Mouse (Mus musculus) intestine, embryonic 14.5 days (tissue): Measurements from ENCODE around the gene Eya2. TPM values are rescaled to one million over a fixed set of nuclear protein-coding genes. Genes with fewer than 3 reads are reported as not detected.

ENCODE experiments used
- ATAC-seq: fragments of 200-750 bp; cut with Nextera tagmentation; replicated peaks from 2 replicates; pipeline ENCODE4 v1.8.0; 2017; ENCODE audit warnings: low read depth, moderate number of reproducible peaks, moderate TSS enrichment, moderate library complexity; ENCODE audit not compliant: low FRiP score, low TSS enrichment
- DNase-seq: peaks from one replicate; pipeline ENCODE4 v3.0.0-alpha.2; 2018; ENCODE audit warnings: low spot score
- H3K27ac ChIP-seq: fragments of 300-500 bp; sonication (generic); 2 replicates; pipeline ENCODE4 v1.5.1; 2014; ENCODE audit warnings: low read depth, mild to moderate bottlenecking, control low read depth
- H3K27me3 ChIP-seq: fragments of 300-500 bp; sonication (generic); replicated peaks from 2 replicates; pipeline ENCODE4 v1.6.1; 2014; ENCODE audit warnings: low read length, control low read depth; ENCODE audit not compliant: control insufficient read depth, insufficient read depth
- H3K36me3 ChIP-seq: fragments of 300-500 bp; sonication (generic); 2 replicates; pipeline ENCODE4 v1.6.1; 2014; ENCODE audit warnings: low read length, control low read depth; ENCODE audit not compliant: control insufficient read depth, insufficient read depth
- H3K4me1 ChIP-seq: fragments of 300-500 bp; sonication (generic); replicated peaks from 2 replicates; pipeline ENCODE4 v1.6.1; 2014; ENCODE audit warnings: low read length, control low read depth, mixed read lengths; ENCODE audit not compliant: control insufficient read depth, insufficient read depth
- H3K4me2 ChIP-seq: fragments of 300-500 bp; sonication (generic); 2 replicates; pipeline ENCODE4 v1.6.1; 2014; ENCODE audit warnings: low read length
- H3K4me3 ChIP-seq: fragments of 300-500 bp; sonication (generic); 2 replicates; pipeline ENCODE4 v1.5.1; 2014; ENCODE audit warnings: low read depth, low read length, control low read depth, mixed read lengths
- H3K9ac ChIP-seq: fragments of 300-500 bp; sonication (generic); 2 replicates; pipeline ENCODE4 v1.6.1; 2014; ENCODE audit warnings: mild to moderate bottlenecking, low read length
- H3K9me3 ChIP-seq: fragments of 300-500 bp; sonication (generic); 2 replicates; pipeline ENCODE4 v1.6.1; 2016; ENCODE audit warnings: low read length, control low read depth; ENCODE audit not compliant: control insufficient read depth
- WGBS: fragments of 180-500 bp; shearing (Covaris S2); extraction: QIAGEN DNeasy Blood & Tissue Kit; methylation state at CpG from one replicate; pipeline ENCODE4 v1.1.7; 2014; 5-methylcytosine and 5-hydroxymethylcytosine counted together
- polyA plus RNA-seq: library from polyadenylated mRNA; unstranded; fragments of >200 nt; fragmentation: Nextera tagmentation; extraction: Ambion mirVana; gene quantifications from 2 replicates; pipeline ENCODE4 v1.2.1, GENCODE M21; 2014

Gene Eya2
- polyA plus RNA-seq, 1 experiment from 2014 or later, result 0.85 TPM

DNA sequence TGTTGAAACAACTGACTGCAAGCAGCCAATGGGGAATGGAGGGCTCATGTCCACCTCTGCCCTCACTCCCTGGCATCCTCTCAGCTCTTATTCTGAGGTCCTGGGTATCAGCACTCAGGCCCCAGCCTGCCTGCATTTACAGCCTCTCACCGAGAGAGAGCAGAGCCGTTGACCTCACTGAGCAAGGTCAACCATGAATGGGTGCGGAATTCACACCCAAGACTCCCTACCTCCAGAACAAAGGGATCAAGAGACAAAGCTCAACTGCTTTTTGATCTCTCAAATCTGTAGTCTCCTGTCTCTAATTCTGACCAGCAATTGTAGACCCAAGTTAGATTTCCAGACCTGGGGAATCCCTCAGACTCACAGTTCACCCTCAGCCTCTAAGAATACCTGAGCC is 48.8 kb downstream of the Eya2 start:
- Histone ChIP-seq H3K9me3 (no peaks in the 10 kb centered on the region), H3K4me2 (no peak overlapping the region), H3K36me3 (no peaks in the 10 kb centered on the region), H3K27me3 (no peaks in the 10 kb centered on the region), H3K4me3 (no peak overlapping the region), H3K4me1 (peaks cover 5% of the 10 kb centered on the region; the same call in 1 of the 2 replicates), H3K27ac (no peak overlapping the region), H3K9ac (no peak overlapping the region)
- ATAC-seq (no peak), DNase-seq (no peak)
- WGBS, result 51% methylated on average over 3 of the region's 3 CpGs

DNA sequence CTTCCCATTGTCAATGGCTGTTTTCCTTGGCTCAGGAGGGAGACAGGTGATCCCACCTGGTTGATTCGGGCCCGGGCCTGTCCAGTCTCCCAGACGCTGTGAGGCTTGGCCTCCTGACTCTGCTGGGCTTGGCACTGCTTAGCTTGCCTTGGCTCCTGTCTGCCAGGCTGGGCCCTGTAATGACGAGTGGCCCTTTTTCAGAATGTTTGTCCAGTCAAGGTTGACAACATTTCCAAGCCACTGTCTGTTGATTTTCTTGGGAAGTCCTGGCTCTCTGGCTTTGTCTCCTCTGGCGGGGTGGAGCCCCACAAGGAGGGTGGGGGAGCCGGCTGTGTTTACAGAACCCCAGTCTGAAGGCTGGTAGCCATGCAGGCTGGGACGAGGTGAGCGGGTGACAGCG is 49.2 kb downstream of the Eya2 start:
- no peak overlapping the region for H3K4me3 ChIP-seq
- DNase-seq (no peak), ATAC-seq (no peak)
- no peak overlapping the region for H3K9ac ChIP-seq
- no peak overlapping the region for H3K27ac ChIP-seq
- no peaks in the 10 kb centered on the region for H3K36me3 ChIP-seq
- no peaks in the 10 kb centered on the region for H3K9me3 ChIP-seq
- H3K27me3 ChIP-seq, result no peaks in the 10 kb centered on the region
- 58% methylated on average over 9 of the region's 9 CpGs for WGBS
- no peak overlapping the region for H3K4me2 ChIP-seq
- H3K4me1 ChIP-seq, result peaks cover 5% of the 10 kb centered on the region; the same call in 1 of the 2 replicates

DNA sequence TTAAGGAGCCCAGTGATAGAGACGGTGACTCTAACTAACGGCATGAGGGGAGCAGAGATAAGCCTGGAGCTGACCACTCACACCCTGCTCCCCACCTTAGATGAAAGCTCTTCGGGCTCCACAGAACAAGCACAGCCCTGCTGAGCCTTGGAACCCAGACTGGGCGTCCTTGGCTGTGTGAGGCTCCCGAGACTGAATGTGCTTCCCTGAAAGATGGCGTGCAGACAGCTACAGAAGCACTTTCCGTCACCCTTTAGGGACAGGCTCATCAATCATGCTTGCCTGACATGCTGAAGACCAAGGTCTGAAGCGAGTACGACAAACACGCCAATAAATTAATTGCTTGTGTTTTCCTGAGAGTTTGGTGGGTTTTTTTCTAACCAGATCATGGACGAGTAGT is 56.2 kb downstream of the Eya2 start:
- no peak for DNase-seq
- no peak overlapping the region for H3K4me2 ChIP-seq
- no peaks in the 10 kb centered on the region for H3K36me3 ChIP-seq
- ATAC-seq, result no peak
- 45% methylated on average over 11 of the region's 11 CpGs for WGBS
- peaks cover 20% of the 10 kb centered on the region for H3K4me1 ChIP-seq
- no peak overlapping the region for H3K27ac ChIP-seq
- no peak overlapping the region for H3K4me3 ChIP-seq
- no peaks in the 10 kb centered on the region for H3K9me3 ChIP-seq
- H3K27me3 ChIP-seq, result no peaks in the 10 kb centered on the region
- H3K9ac ChIP-seq, result no peak overlapping the region

DNA sequence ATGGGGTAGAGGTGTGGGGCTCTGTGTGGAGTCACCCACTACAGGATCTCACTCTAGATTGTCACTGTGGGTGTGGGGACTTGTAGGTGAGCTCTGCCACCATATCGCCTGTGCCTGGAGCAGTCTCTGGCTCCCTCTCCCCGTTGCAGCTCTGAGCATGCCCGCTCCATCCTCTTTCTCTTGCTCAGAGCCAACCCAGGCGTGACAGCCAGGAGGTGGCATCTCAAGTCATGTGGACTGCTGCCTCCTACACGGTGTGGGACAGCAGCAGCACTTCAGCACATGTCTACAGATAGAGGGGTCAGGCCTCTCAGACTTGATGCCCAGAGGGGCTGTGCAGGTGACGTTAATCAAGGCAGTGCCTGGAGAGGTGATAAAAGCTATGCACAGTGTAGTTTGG is 57.4 kb downstream of the Eya2 start:
- 67% methylated on average over 6 of the region's 6 CpGs for WGBS
- no peak for DNase-seq
- H3K27ac ChIP-seq, result no peak overlapping the region
- no peaks in the 10 kb centered on the region for H3K9me3 ChIP-seq
- H3K4me2 ChIP-seq, result no peak overlapping the region
- no peaks in the 10 kb centered on the region for H3K27me3 ChIP-seq
- H3K4me3 ChIP-seq, result no peak overlapping the region
- H3K4me1 ChIP-seq, result peaks cover 20% of the 10 kb centered on the region
- H3K9ac ChIP-seq, result no peak overlapping the region
- ATAC-seq, result 0 out of 2 replicates have a peak, but pooled peaks have one; percentile 28
- H3K36me3 ChIP-seq, result no peaks in the 10 kb centered on the region

DNA sequence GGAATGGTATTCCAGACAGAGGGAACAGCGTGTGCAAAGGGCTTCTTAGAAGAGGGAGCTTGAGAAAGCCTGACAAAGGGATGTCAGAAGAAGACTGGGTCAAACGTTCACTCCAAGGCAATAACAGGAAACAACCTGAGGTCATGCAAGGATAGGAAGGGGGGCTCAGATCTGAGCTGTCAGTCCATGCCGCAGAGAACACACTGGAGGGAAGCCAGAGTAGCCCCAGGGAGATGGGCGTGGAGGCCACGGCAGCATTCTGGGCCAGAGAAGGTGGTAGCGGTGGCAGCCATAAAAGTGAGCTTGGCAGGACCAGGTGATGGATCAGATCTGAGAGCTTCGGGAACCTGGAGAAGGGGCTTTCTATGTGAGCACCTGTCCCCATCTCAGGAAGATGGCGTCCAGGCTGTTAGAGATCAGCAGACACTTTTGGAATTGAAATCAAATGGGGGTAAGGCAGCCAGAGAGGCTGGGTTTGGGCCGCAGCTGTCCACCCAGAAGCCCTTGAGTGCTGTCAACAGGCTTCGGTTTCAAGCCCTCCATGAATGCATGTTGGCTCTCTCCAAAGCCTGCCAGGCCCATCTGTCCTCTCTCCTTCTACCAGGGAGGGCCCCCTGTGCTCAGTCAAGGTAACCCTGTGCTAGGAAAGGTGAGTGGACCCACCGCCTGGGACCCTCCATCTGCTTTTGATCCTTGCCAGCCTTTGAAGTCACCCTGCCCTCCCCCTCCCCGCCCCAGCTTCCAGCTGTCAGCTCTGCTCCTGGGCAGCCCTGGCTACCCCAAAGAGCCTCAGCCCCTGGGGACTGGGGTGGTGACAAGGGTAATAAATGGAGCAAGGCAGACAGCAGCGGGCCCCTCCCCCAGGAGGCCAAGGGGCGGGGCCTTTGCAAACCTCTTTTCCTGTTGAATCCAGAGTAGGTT is 58.4 kb downstream of the Eya2 start:
- Histone ChIP-seq H3K36me3 (no peaks in the 10 kb centered on the region), H3K4me3 (no peak overlapping the region), H3K9ac (no peak overlapping the region), H3K9me3 (no peaks in the 10 kb centered on the region), H3K27me3 (no peaks in the 10 kb centered on the region), H3K27ac (no peak overlapping the region), H3K4me2 (no peak overlapping the region), H3K4me1 (peaks cover 20% of the 10 kb centered on the region)
- DNase-seq, result peak; percentile 66
- ATAC-seq, result peak; percentile 69; the same call in 1 of the 2 replicates
- WGBS, result 19% methylated on average over 14 of the region's 14 CpGs

DNA sequence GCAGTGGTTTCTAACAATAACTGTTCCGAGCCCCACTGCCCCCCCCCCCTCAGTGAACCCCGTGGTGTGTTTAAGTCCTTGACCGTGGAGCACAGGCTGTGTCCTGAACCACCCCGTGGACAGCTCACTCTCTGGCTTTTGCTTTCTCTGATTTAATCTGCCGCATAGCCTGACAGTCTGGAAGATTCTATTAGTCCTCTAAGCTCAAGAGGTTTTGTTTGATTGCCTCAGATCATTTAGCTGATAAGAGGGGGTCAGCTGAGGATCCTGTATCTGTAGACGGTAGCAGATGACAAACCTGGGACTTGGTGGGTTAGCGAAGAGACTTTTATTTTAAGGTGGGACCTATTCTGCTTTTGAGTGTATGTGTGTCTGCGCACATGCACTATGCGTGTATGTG is 59.3 kb downstream of the Eya2 start:
- Histone ChIP-seq H3K9ac (no peak overlapping the region), H3K36me3 (no peaks in the 10 kb centered on the region), H3K4me1 (peaks cover 20% of the 10 kb centered on the region), H3K4me2 (no peak overlapping the region), H3K27ac (no peak overlapping the region), H3K4me3 (no peak overlapping the region), H3K27me3 (no peaks in the 10 kb centered on the region), H3K9me3 (no peaks in the 10 kb centered on the region)
- ATAC-seq (no peak), DNase-seq (no peak)
- WGBS, result 41% methylated on average over 9 of the region's 9 CpGs

DNA sequence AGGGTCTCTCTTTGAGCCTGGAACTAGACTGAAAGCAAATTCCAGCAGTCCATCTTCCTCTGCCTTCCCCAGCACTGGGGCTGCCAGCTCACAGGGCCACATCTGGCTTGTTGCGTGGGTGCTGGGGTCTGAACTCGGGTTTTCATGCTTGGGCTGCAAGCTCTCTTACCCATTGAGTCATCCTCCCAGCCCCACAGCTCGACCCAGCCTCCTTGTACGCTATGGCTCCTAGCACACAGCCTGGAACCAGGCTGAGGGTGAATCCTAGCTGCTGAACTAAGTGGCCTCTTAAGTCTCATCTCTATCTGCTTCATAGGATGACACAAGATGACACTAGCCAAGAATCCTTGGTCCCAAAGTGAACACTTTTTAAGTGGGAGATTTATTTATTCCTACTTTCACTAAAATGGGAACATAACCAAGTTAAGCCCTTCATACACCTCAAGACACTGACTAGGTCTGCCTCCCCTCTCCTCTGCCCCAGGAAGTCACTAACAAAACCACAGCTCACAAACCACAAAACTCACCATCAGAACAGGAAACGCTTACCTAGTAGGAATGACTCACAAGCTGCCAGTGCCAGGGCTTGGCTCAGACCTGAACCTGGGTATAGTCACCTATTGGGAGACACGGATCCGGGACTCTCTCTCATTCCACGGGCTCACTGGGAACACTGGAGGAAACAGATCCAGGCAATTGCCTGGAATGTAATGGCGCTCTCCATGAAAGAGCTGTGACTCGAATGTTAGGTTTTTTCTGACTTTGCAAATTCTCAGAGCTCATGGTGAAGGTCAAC is 60.1 kb downstream of the Eya2 start:
- no peak for ATAC-seq
- Histone ChIP-seq H3K4me1 (peaks cover 20% of the 10 kb centered on the region), H3K4me2 (no peak overlapping the region), H3K36me3 (no peaks in the 10 kb centered on the region), H3K9me3 (no peaks in the 10 kb centered on the region), H3K27ac (no peak overlapping the region), H3K27me3 (no peaks in the 10 kb centered on the region), H3K4me3 (no peak overlapping the region), H3K9ac (no peak overlapping the region)
- 77% methylated on average over 10 of the region's 10 CpGs for WGBS
- DNase-seq, result no peak

DNA sequence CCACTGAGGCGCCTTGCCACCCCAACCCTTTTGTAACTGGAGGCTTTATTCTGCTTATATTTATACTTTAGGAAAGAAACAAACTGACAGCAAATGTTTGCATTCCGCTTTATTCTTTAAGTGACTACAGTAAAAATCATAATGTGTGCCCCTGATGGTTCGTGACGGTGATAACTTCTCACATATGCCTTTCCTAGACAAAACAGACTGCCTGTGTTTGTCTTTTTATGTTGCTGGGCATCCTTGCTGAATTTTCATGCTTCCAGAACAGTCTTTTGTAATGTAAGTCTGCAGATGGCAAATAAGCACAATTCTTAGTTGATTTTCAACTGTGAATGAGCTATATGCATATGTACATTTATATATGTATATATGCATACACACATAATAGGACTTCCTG is 61.7 kb downstream of the Eya2 start:
- ATAC-seq (no peak), DNase-seq (no peak)
- WGBS, result 86% methylated on average over 4 of the region's 4 CpGs

More for the DNA sequence above, 61.7 kb downstream of the Eya2 start:
- H3K36me3 ChIP-seq, result no peaks in the 10 kb centered on the region
- H3K27me3 ChIP-seq, result no peaks in the 10 kb centered on the region
- no peak overlapping the region for H3K4me2 ChIP-seq
- H3K9me3 ChIP-seq, result no peaks in the 10 kb centered on the region
- no peak overlapping the region for H3K27ac ChIP-seq
- H3K9ac ChIP-seq, result no peak overlapping the region
- H3K4me3 ChIP-seq, result no peak overlapping the region
- H3K4me1 ChIP-seq, result peaks cover 15% of the 10 kb centered on the region
